Mouse (Mus musculus) heart, embryonic 14.5 days (tissue): ENCODE measurements at regions not wholly inside any gene's neighbourhood (a gene's known extent, or its start where the extent isn't known, plus 50 kb on each side); places are given as distances from the start of the nearest gene placed in this dataset.

Experiments
- ATAC-seq: fragments of 200-750 bp; cut with Nextera tagmentation; 2 replicates; pipeline ENCODE4 v1.8.0; 2017; ENCODE audit warnings: low read depth, moderate TSS enrichment; ENCODE audit not compliant: insufficient number of reproducible peaks, insufficient read depth, low FRiP score
- H3K27ac ChIP-seq, 2 experiments: fragments of 200-500 bp in 1 of 2; fragments of 300-500 bp in 1 of 2; sonication (generic) in 1 of 2; replicated peaks in 1 of 2; 2 replicates each; pipeline ENCODE4 v1.5.1; 2012 to 2014; ENCODE audit warnings: low read depth in 2 of 2, low read length in 2 of 2, control low read depth in 1 of 2, mild to moderate bottlenecking in 1 of 2, mixed read lengths in 1 of 2; ENCODE audit not compliant: control insufficient read depth in 1 of 2, insufficient read depth in 1 of 2
- H3K27me3 ChIP-seq: fragments of 300-500 bp; sonication (generic); 2 replicates; pipeline ENCODE4 v1.6.1; 2014; ENCODE audit warnings: mild to moderate bottlenecking, low read length, control low read depth; ENCODE audit not compliant: control insufficient read depth, insufficient read depth
- H3K36me3 ChIP-seq: fragments of 300-500 bp; sonication (generic); 2 replicates; pipeline ENCODE4 v1.6.1; 2014; ENCODE audit warnings: mild to moderate bottlenecking, control low read depth, low read length, mixed read lengths; ENCODE audit not compliant: control insufficient read depth, insufficient read depth
- H3K4me1 ChIP-seq, 2 experiments: fragments of 200-500 bp in 1 of 2; fragments of 300-500 bp in 1 of 2; sonication (generic) in 1 of 2; 2 replicates each; pipeline ENCODE4 v1.6.1; 2012 to 2014; ENCODE audit warnings: low read length in 2 of 2, control low read depth in 1 of 2, mixed read lengths in 1 of 2; ENCODE audit not compliant: control insufficient read depth in 2 of 2, insufficient read depth in 2 of 2
- H3K4me2 ChIP-seq: fragments of 300-500 bp; sonication (generic); 2 replicates; pipeline ENCODE4 v1.6.1; 2014; ENCODE audit warnings: mild to moderate bottlenecking, low read length
- H3K4me3 ChIP-seq, 2 experiments: fragments of 200-500 bp in 1 of 2; fragments of 300-500 bp in 1 of 2; sonication (generic) in 1 of 2; 2 replicates each; pipeline ENCODE4 v1.5.1; 2012 to 2014; ENCODE audit warnings: low read length in 2 of 2, mild to moderate bottlenecking in 2 of 2, control low read depth in 1 of 2, low read depth in 1 of 2, moderate library complexity in 1 of 2; ENCODE audit not compliant: control insufficient read depth in 1 of 2, insufficient read depth in 1 of 2
- H3K9ac ChIP-seq: fragments of 300-500 bp; sonication (generic); 2 replicates; pipeline ENCODE4 v1.6.1; 2014; ENCODE audit warnings: mild to moderate bottlenecking, low read length
- H3K9me3 ChIP-seq: fragments of 300-500 bp; sonication (generic); 2 replicates; pipeline ENCODE4 v1.6.1; 2016; ENCODE audit warnings: low read length, control low read depth; ENCODE audit not compliant: control insufficient read depth
- WGBS: fragments of 180-500 bp; shearing (Covaris S2); extraction: QIAGEN DNeasy Blood & Tissue Kit; methylation state at CpG from one replicate; pipeline ENCODE4 v1.1.7; 2014; 5-methylcytosine and 5-hydroxymethylcytosine counted together

GRCm38 (mm10) chr14:102302826-102303225, 573.1 kb downstream of the Lmo7 start:
- Histone ChIP-seq H3K9ac (no peak overlapping the region), H3K27me3 (no peaks in the 10 kb centered on the region), H3K4me2 (no peak overlapping the region), H3K4me1 (no peaks in the 10 kb centered on the region), H3K4me3 (no peak overlapping the region), H3K9me3 (no peaks in the 10 kb centered on the region), H3K36me3 (no peaks in the 10 kb centered on the region), H3K27ac (no peak overlapping the region)
- no peak for ATAC-seq
- WGBS, result 49% methylated on average over 2 of the region's 2 CpGs

DNA sequence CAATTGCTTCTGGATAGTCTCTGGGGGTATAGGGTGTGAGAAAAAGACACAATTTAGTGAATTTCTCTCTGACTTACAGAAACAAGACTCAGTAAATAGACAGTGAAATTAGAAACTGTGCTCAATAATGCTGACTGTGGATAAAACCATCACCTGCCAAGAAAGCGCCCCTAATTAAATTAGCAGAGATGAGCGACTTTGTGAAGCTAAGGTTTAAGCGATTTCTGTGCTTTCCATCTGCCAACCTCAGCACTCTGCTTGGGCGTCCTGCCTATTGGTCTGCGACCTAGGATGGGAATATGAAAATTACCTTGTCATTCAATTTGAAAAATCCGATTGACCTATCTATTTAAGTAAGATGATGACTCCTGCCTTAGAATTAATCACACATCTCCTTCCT, 570.5 kb downstream of the Lmo7 start:
- 83% methylated on average over 6 of the region's 6 CpGs for WGBS
- no peak for ATAC-seq
- no peak overlapping the region for H3K4me2 ChIP-seq

GRCm38 (mm10) chr14:102291361-102291760, 561.6 kb downstream of the Lmo7 start:
- no peak overlapping the region for H3K4me3 ChIP-seq
- no peaks in the 10 kb centered on the region for H3K27me3 ChIP-seq
- no peaks in the 10 kb centered on the region for H3K36me3 ChIP-seq
- H3K27ac ChIP-seq, result no peak overlapping the region
- H3K4me1 ChIP-seq, result no peaks in the 10 kb centered on the region
- WGBS, result 87% methylated on average over 1 of the region's 1 CpGs
- H3K4me2 ChIP-seq, result no peak overlapping the region
- H3K9ac ChIP-seq, result no peak overlapping the region
- H3K9me3 ChIP-seq, result no peaks in the 10 kb centered on the region
- ATAC-seq, result no peak

More for the DNA sequence above, 570.5 kb downstream of the Lmo7 start:
- no peak overlapping the region for H3K4me3 ChIP-seq
- H3K9me3 ChIP-seq, result no peaks in the 10 kb centered on the region
- H3K9ac ChIP-seq, result no peak overlapping the region
- no peak overlapping the region for H3K27ac ChIP-seq
- no peaks in the 10 kb centered on the region for H3K27me3 ChIP-seq
- H3K4me1 ChIP-seq, result no peaks in the 10 kb centered on the region
- no peaks in the 10 kb centered on the region for H3K36me3 ChIP-seq

DNA sequence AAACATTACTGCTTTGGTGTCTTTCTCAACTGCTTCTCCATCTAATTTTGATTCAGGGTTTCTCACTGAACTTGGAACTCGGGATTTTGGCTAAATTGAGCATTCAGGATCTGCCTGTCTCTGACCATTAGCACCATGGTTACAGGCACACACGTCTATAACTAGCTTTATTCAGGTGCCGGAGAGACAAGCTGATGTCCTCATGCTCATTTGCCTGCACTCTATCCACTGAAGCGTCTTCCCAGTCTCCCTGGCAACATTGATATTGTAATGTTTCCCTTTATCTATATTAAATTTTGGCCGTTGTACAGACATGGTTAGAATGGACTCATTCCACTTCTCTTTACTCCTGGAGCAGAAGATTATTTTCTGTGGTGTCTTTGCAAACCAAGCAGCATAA, 520.3 kb downstream of the Lmo7 start:
- Histone ChIP-seq H3K36me3 (no peaks in the 10 kb centered on the region), H3K27me3 (no peaks in the 10 kb centered on the region), H3K9me3 (0 out of 2 replicates have a peak, but pooled peaks cover 2% of the 10 kb centered on the region), H3K4me3 (no peak overlapping the region), H3K9ac (no peak overlapping the region), H3K27ac (no peak overlapping the region), H3K4me2 (no peak overlapping the region), H3K4me1 (peaks cover 0 to 6% of the 10 kb centered on the region in 2 experiments; a peak in 1 of 4 replicates)
- no peak for ATAC-seq
- 70% methylated on average over 5 of the region's 5 CpGs for WGBS

DNA sequence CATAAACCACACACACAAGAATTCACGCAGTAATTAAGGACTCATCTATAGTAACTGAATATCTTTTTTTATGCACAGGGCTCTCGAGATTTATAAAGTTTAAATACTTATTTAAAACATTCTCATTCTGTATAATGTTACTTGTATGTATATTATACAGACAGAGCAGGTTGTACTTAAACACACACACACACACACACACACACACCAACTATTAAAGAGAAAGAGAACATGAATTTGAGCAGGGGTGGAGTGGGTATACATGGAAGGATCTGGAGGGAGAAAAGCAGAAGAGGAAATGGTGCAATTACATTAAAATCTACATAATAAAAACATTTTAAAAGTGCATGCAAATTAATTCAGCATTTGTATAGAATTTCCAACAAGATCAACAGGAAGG, 518.8 kb downstream of the Lmo7 start:
- peaks cover 0 to 6% of the 10 kb centered on the region in 2 experiments; a peak in 1 of 4 replicates for H3K4me1 ChIP-seq
- H3K9ac ChIP-seq, result no peak overlapping the region
- no peaks in the 10 kb centered on the region for H3K36me3 ChIP-seq
- H3K4me2 ChIP-seq, result no peak overlapping the region
- H3K9me3 ChIP-seq, result 0 out of 2 replicates have a peak, but pooled peaks cover 2% of the 10 kb centered on the region
- H3K27me3 ChIP-seq, result no peaks in the 10 kb centered on the region
- WGBS, result 81% methylated on average over 2 of the region's 2 CpGs
- no peak overlapping the region for H3K27ac ChIP-seq
- H3K4me3 ChIP-seq, result no peak overlapping the region
- no peak for ATAC-seq

- Histone ChIP-seq H3K36me3 (no peaks in the 10 kb centered on the region), H3K4me3 (no peak overlapping the region), H3K4me1 (peaks cover 0 to 6% of the 10 kb centered on the region in 2 experiments; a peak in 1 of 4 replicates), H3K27ac (no peak overlapping the region), H3K27me3 (no peaks in the 10 kb centered on the region), H3K4me2 (no peak overlapping the region), H3K9me3 (0 out of 2 replicates have a peak, but pooled peaks cover 2% of the 10 kb centered on the region), H3K9ac (no peak overlapping the region)
- 72% methylated on average over 5 of the region's 5 CpGs for WGBS
- ATAC-seq, result no peak
These were observed 518.3 kb downstream of the Lmo7 start for GRCm38 (mm10) chr14:102248023-102248422.

DNA sequence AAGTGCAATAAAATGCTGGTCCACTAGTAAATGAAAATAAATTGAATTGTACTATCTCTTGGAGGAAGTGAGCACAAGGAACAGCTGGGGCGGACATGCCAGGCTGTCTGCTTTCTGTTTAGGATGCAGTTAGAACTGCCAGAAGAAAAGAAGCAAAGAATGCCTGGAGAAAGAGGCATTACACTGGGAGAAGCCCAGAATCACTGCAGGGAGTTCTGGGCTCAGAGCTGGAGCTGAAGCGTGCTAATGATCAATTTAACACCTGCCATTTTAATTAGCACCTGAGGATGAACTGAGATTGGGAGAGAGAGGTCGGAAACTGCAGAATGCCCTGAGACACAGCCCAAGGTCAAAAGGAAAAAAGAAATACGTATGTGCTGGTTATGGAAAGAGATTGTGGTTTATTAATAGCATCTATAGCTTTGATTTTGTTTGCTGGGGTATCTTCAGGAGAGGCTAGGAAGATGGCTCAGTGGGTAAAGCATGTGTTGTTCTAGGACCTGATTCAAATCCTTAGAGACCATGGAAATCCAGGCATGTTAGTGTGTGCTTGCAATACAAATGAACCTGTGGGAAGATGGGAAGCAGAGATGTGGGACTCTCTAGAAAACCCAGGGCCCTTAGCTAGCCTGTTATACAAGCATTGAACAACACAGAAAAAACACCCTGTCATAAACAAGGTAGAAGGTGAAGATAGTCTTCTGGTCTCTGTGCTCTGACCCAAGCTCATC, 514.2 kb downstream of the Lmo7 start:
- Histone ChIP-seq H3K9ac (no peak overlapping the region), H3K27me3 (no peaks in the 10 kb centered on the region)
- WGBS, result 38% methylated on average over 4 of the region's 4 CpGs

More for the DNA sequence above, 514.2 kb downstream of the Lmo7 start:
- 0 out of 2 replicates have a peak, but pooled peaks cover 2% of the 10 kb centered on the region for H3K9me3 ChIP-seq
- H3K4me2 ChIP-seq, result no peak overlapping the region
- H3K4me1 ChIP-seq, result peaks cover 0 to 6% of the 10 kb centered on the region in 2 experiments; a peak in 1 of 4 replicates
- no peak overlapping the region for H3K4me3 ChIP-seq
- H3K36me3 ChIP-seq, result no peaks in the 10 kb centered on the region
- H3K27ac ChIP-seq, result no peak overlapping the region
- ATAC-seq, result no peak
